Mouse (Mus musculus): ENCODE results near the gene Tank.

The Tank gene

GRCm38 (mm10) chr2:61578433-61578832, at the start of gene Tank:
Gene Tank, plus strand, starts transcription at chr2:61578585.
- no peak for DNase-seq (ENCODE audit: low read depth, low spot score)

- no peak for DNase-seq (ENCODE audit: low read depth, low spot score)
Observed at GRCm38 (mm10) chr2:61532326-61532725, 46.1 kb upstream of the Tank start.

- DNase-seq (ENCODE audit: low read depth, low spot score): no peak
Observed at GRCm38 (mm10) chr2:61533131-61533530, 45.3 kb upstream of the Tank start.

GRCm38 (mm10) chr2:61536901-61537300, 41.5 kb upstream of the Tank start:
- DNase-seq (ENCODE audit: low read depth, low spot score): no peak

GRCm38 (mm10) chr2:61539378-61539777, 39.0 kb upstream of the Tank start:
- no peak for DNase-seq (ENCODE audit: low read depth, low spot score)

- no peak for DNase-seq (ENCODE audit: low read depth, low spot score)
Observed at GRCm38 (mm10) chr2:61542426-61542825, 36.0 kb upstream of the Tank start.

GRCm38 (mm10) chr2:61545666-61546065, 32.7 kb upstream of the Tank start:
- DNase-seq (ENCODE audit: low read depth, low spot score): no peak

GRCm38 (mm10) chr2:61548021-61548420, 30.4 kb upstream of the Tank start:
- DNase-seq (ENCODE audit: low read depth, low spot score): no peak

GRCm38 (mm10) chr2:61551680-61552079, 26.7 kb upstream of the Tank start:
- DNase-seq (ENCODE audit: low read depth, low spot score): no peak

- DNase-seq (ENCODE audit: low read depth, low spot score): no peak
Observed at GRCm38 (mm10) chr2:61555367-61555766, 23.0 kb upstream of the Tank start.

- DNase-seq (ENCODE audit: low read depth, low spot score): no peak
Observed at GRCm38 (mm10) chr2:61555825-61556224, 22.6 kb upstream of the Tank start.

- DNase-seq (ENCODE audit: low read depth, low spot score): no peak
Observed at GRCm38 (mm10) chr2:61556639-61557038, 21.7 kb upstream of the Tank start.

- DNase-seq (ENCODE audit: low read depth, low spot score): no peak
Observed at GRCm38 (mm10) chr2:61557848-61558471, 20.4 kb upstream of the Tank start.

- DNase-seq (ENCODE audit: low read depth, low spot score): no peak
Observed at GRCm38 (mm10) chr2:61561058-61561457, 17.3 kb upstream of the Tank start.

- no peak for DNase-seq (ENCODE audit: low read depth, low spot score)
Observed at GRCm38 (mm10) chr2:61563202-61563601, 15.2 kb upstream of the Tank start.

GRCm38 (mm10) chr2:61567045-61567783, 11.2 kb upstream of the Tank start:
- no peak for DNase-seq (ENCODE audit: low read depth, low spot score)

GRCm38 (mm10) chr2:61569181-61569580, 9.2 kb upstream of the Tank start:
- no peak for DNase-seq (ENCODE audit: low read depth, low spot score)

GRCm38 (mm10) chr2:61571343-61571955, 6.9 kb upstream of the Tank start:
- no peak for DNase-seq (ENCODE audit: low read depth, low spot score)

GRCm38 (mm10) chr2:61576497-61576896, 1.9 kb upstream of the Tank start:
- DNase-seq (ENCODE audit: low read depth, low spot score): no peak

- DNase-seq (ENCODE audit: low read depth, low spot score): no peak
Observed at GRCm38 (mm10) chr2:61576928-61577695, 1.3 kb upstream of the Tank start.

GRCm38 (mm10) chr2:61577696-61578062, 706 bp upstream of the Tank start:
- no peak for DNase-seq (ENCODE audit: low read depth, low spot score)

- DNase-seq (ENCODE audit: low read depth, low spot score): no peak
Observed at GRCm38 (mm10) chr2:61579501-61579990, 1.2 kb downstream of the Tank start.
